Mouse (Mus musculus) limb, embryonic 12.5 days (tissue): ENCODE measurements around the gene Arrdc5. TPM values are rescaled to one million over a fixed set of nuclear protein-coding genes. Genes with fewer than 3 reads are reported as not detected.

ENCODE experiments used
- ATAC-seq: fragments of 200-750 bp; cut with Nextera tagmentation; 2 replicates; pipeline ENCODE4 v1.8.0; 2017; ENCODE audit warnings: low read depth, moderate TSS enrichment; ENCODE audit not compliant: insufficient number of reproducible peaks, insufficient read depth, low FRiP score, low TSS enrichment
- H3K27ac ChIP-seq: fragments of 300-500 bp; sonication (generic); 2 replicates; pipeline ENCODE4 v1.5.1; 2016; ENCODE audit warnings: mild to moderate bottlenecking, moderate library complexity
- H3K27me3 ChIP-seq: fragments of 300-500 bp; sonication (generic); 2 replicates; pipeline ENCODE4 v1.6.1; 2016; ENCODE audit warnings: mild to moderate bottlenecking, moderate library complexity
- H3K36me3 ChIP-seq: fragments of 300-500 bp; sonication (generic); 2 replicates; pipeline ENCODE4 v1.6.1; 2016; ENCODE audit warnings: mild to moderate bottlenecking, moderate library complexity
- H3K4me1 ChIP-seq: fragments of 300-500 bp; sonication (generic); replicated peaks from 2 replicates; pipeline ENCODE4 v1.6.1; 2016
- H3K4me2 ChIP-seq: fragments of 300-500 bp; sonication (generic); 2 replicates; pipeline ENCODE4 v1.6.1; 2016; ENCODE audit warnings: mild to moderate bottlenecking, moderate library complexity
- H3K4me3 ChIP-seq: fragments of 300-500 bp; sonication (generic); replicated peaks from 2 replicates; pipeline ENCODE4 v1.5.1; 2016; ENCODE audit warnings: mild to moderate bottlenecking
- H3K9ac ChIP-seq: fragments of 300-500 bp; sonication (generic); replicated peaks from 2 replicates; pipeline ENCODE4 v1.6.1; 2016; ENCODE audit warnings: mild to moderate bottlenecking, moderate library complexity
- H3K9me3 ChIP-seq: fragments of 300-500 bp; sonication (generic); 2 replicates; pipeline ENCODE4 v1.6.1; 2016; ENCODE audit warnings: mild to moderate bottlenecking, moderate library complexity
- WGBS: fragments of 180-500 bp; shearing (Covaris S2); methylation state at CpG from one replicate; pipeline ENCODE4 v1.1.7; 2016; 5-methylcytosine and 5-hydroxymethylcytosine counted together
- polyA plus RNA-seq: library from polyadenylated mRNA; unstranded; fragments of >200 nt; fragmentation: Nextera tagmentation; extraction: Ambion mirVana; gene quantifications from 2 replicates; pipeline ENCODE4 v1.2.1, GENCODE M21; 2016

The Arrdc5 gene
- polyA plus RNA-seq, 1 experiment from 2014 or later: not detected

- ATAC-seq: peak; percentile 88
- Histone ChIP-seq H3K4me1 (peaks cover 13% of the 10 kb centered on the region), H3K36me3 (peaks cover 51% of the 10 kb centered on the region), H3K9me3 (no peaks in the 10 kb centered on the region), H3K27me3 (no peaks in the 10 kb centered on the region), H3K4me2 (peak within 1 kb of the TSS; percentile 75), H3K9ac (peak within 1 kb of the TSS; percentile 72), H3K27ac (peak within 1 kb of the TSS; percentile 90), H3K4me3 (peak within 1 kb of the TSS; percentile 55)
- WGBS: 11% methylated on average over 16 of the region's 21 CpGs
Observed at GRCm38 (mm10) chr17:56276643-56277566, 23.2 kb downstream of the Arrdc5 start, which contains the start of gene Ticam1. TSS of gene Ticam1 (minus strand) at chr17:56276786.

GRCm38 (mm10) chr17:56275842-56276480 lies 24.1 kb downstream of the Arrdc5 start:
- H3K9ac ChIP-seq: peak overlapping the region; percentile 72
- H3K9me3 ChIP-seq: no peaks in the 10 kb centered on the region
- peaks cover 13% of the 10 kb centered on the region for H3K4me1 ChIP-seq
- H3K27me3 ChIP-seq: no peaks in the 10 kb centered on the region
- ATAC-seq: 0 out of 2 replicates have a peak, but pooled peaks have one; percentile 0
- 30% methylated on average over 5 of the region's 5 CpGs for WGBS
- peak overlapping the region; percentile 55 for H3K4me3 ChIP-seq
- H3K4me2 ChIP-seq: peak overlapping the region; percentile 75
- peaks cover 51% of the 10 kb centered on the region for H3K36me3 ChIP-seq
- peak overlapping the region; percentile 90 for H3K27ac ChIP-seq

- H3K9ac ChIP-seq: no peak overlapping the region
- H3K4me2 ChIP-seq: no peak overlapping the region
- no peak for ATAC-seq
- H3K4me3 ChIP-seq: no peak overlapping the region
- 88% methylated on average over 5 of the region's 5 CpGs for WGBS
- H3K27me3 ChIP-seq: no peaks in the 10 kb centered on the region
- H3K36me3 ChIP-seq: peaks cover 45% of the 10 kb centered on the region
- H3K9me3 ChIP-seq: no peaks in the 10 kb centered on the region
- peaks cover 20% of the 10 kb centered on the region for H3K4me1 ChIP-seq
- H3K27ac ChIP-seq: no peak overlapping the region
Observed at GRCm38 (mm10) chr17:56273986-56274385, 26.1 kb downstream of the Arrdc5 start.

GRCm38 (mm10) chr17:56273482-56273881 lies 26.6 kb downstream of the Arrdc5 start:
- 79% methylated on average over 7 of the region's 7 CpGs for WGBS
- H3K9ac ChIP-seq: no peak overlapping the region
- no peak overlapping the region for H3K27ac ChIP-seq

GRCm38 (mm10) chr17:56272644-56273043 lies 27.4 kb downstream of the Arrdc5 start:
- Histone ChIP-seq H3K27me3 (no peaks in the 10 kb centered on the region), H3K36me3 (peaks cover 38% of the 10 kb centered on the region), H3K9me3 (no peaks in the 10 kb centered on the region), H3K4me1 (peaks cover 19% of the 10 kb centered on the region), H3K27ac (no peak overlapping the region), H3K4me3 (no peak overlapping the region), H3K4me2 (no peak overlapping the region), H3K9ac (no peak overlapping the region)
- 68% methylated on average over 3 of the region's 3 CpGs for WGBS
- no peak for ATAC-seq

More at GRCm38 (mm10) chr17:56273482-56273881, 26.6 kb downstream of the Arrdc5 start:
- peaks cover 40% of the 10 kb centered on the region for H3K36me3 ChIP-seq
- H3K27me3 ChIP-seq: no peaks in the 10 kb centered on the region
- no peak overlapping the region for H3K4me3 ChIP-seq
- no peak for ATAC-seq
- no peaks in the 10 kb centered on the region for H3K9me3 ChIP-seq
- no peak overlapping the region for H3K4me2 ChIP-seq
- H3K4me1 ChIP-seq: peaks cover 20% of the 10 kb centered on the region

GRCm38 (mm10) chr17:56271609-56272253 lies 28.4 kb downstream of the Arrdc5 start:
- no peak overlapping the region for H3K9ac ChIP-seq
- ATAC-seq: no peak
- H3K4me3 ChIP-seq: no peak overlapping the region
- H3K36me3 ChIP-seq: peaks cover 38% of the 10 kb centered on the region
- no peak overlapping the region for H3K4me2 ChIP-seq
- H3K27ac ChIP-seq: no peak overlapping the region
- 82% methylated on average over 12 of the region's 12 CpGs for WGBS
- no peaks in the 10 kb centered on the region for H3K9me3 ChIP-seq
- no peaks in the 10 kb centered on the region for H3K27me3 ChIP-seq
- peaks cover 10% of the 10 kb centered on the region for H3K4me1 ChIP-seq

GRCm38 (mm10) chr17:56269741-56270140 lies 30.3 kb downstream of the Arrdc5 start:
- Histone ChIP-seq H3K4me1 (peaks cover 6% of the 10 kb centered on the region), H3K4me2 (peak overlapping the region; percentile 67), H3K4me3 (peak overlapping the region; percentile 39), H3K27ac (peak overlapping the region; percentile 72), H3K9ac (peak overlapping the region; percentile 42; the same call in 1 of the 2 replicates), H3K9me3 (no peaks in the 10 kb centered on the region), H3K27me3 (no peaks in the 10 kb centered on the region), H3K36me3 (peaks cover 45% of the 10 kb centered on the region)
- 72% methylated on average over 3 of the region's 3 CpGs for WGBS
- ATAC-seq: no peak

- H3K27me3 ChIP-seq: no peaks in the 10 kb centered on the region
- peaks cover 6% of the 10 kb centered on the region for H3K4me1 ChIP-seq
- H3K4me3 ChIP-seq: peak overlapping the region; percentile 39
- no peaks in the 10 kb centered on the region for H3K9me3 ChIP-seq
- WGBS: 26% methylated on average over 12 of the region's 12 CpGs
- H3K27ac ChIP-seq: peak overlapping the region; percentile 72
- peak overlapping the region; percentile 42; the same call in 1 of the 2 replicates for H3K9ac ChIP-seq
- peak overlapping the region; percentile 67 for H3K4me2 ChIP-seq
- peaks cover 42% of the 10 kb centered on the region for H3K36me3 ChIP-seq
- peak; percentile 78 for ATAC-seq
Observed at GRCm38 (mm10) chr17:56269153-56269630, 30.9 kb downstream of the Arrdc5 start.

GRCm38 (mm10) chr17:56266271-56266670 lies 33.8 kb downstream of the Arrdc5 start:
- Histone ChIP-seq H3K36me3 (peaks cover 37% of the 10 kb centered on the region), H3K9ac (no peak overlapping the region)
- 59% methylated on average over 3 of the region's 3 CpGs for WGBS

GRCm38 (mm10) chr17:56265869-56266268 lies 34.2 kb downstream of the Arrdc5 start:
- Histone ChIP-seq H3K9ac (no peak overlapping the region), H3K4me2 (no peak overlapping the region), H3K9me3 (no peaks in the 10 kb centered on the region), H3K4me1 (peaks cover 6% of the 10 kb centered on the region), H3K4me3 (no peak overlapping the region), H3K27me3 (no peaks in the 10 kb centered on the region), H3K27ac (no peak overlapping the region), H3K36me3 (peaks cover 37% of the 10 kb centered on the region)
- ATAC-seq: no peak
- 89% methylated on average over 3 of the region's 3 CpGs for WGBS

More at GRCm38 (mm10) chr17:56266271-56266670, 33.8 kb downstream of the Arrdc5 start:
- no peak overlapping the region for H3K4me2 ChIP-seq
- H3K4me3 ChIP-seq: no peak overlapping the region
- H3K9me3 ChIP-seq: no peaks in the 10 kb centered on the region
- no peak for ATAC-seq
- H3K27me3 ChIP-seq: no peaks in the 10 kb centered on the region
- H3K27ac ChIP-seq: no peak overlapping the region
- H3K4me1 ChIP-seq: peaks cover 6% of the 10 kb centered on the region
